Mouse (Mus musculus) layer of hippocampus, adult 2 months (tissue): ENCODE measurements around the gene Zfp202. TPM values are rescaled to one million over a fixed set of nuclear protein-coding genes. Genes with fewer than 3 reads are reported as not detected.
A peak's percentile ranks its signal among the peaks of the same experiment; 100 is the strongest.
"Not testable (repeated sequence)": the region's sequence is repeated elsewhere in the genome, so short reads cannot be mapped to it uniquely, and the experiment has no call there.

Source experiments
- DNase-seq, 2 experiments: peaks; one replicate each; pipeline ENCODE4 v3.0.0; 2022; ENCODE audit warnings: low spot score in 2 of 2
- H3K27ac ChIP-seq: fragments of 200-600 bp; 2 replicates; pipeline ENCODE4 v1.8.1; 2022
- H3K4me3 ChIP-seq: fragments of 200-600 bp; 2 replicates; pipeline ENCODE4 v1.8.1; 2022; ENCODE audit warnings: mild to moderate bottlenecking
- CTCF ChIP-seq: fragments of 200-600 bp; conservative IDR thresholded peaks from 2 replicates; pipeline ENCODE4 v1.8.1; 2022; ENCODE audit warnings: antibody characterized with exemption, mild to moderate bottlenecking, moderate library complexity
- long read RNA-seq, 2 experiments: library from polyadenylated mRNA; stranded (forward); transcript quantifications; one replicate each; pipeline ENCODE4 v2.0.0; 2021; ENCODE audit warnings: borderline mapping rate in 2 of 2
- total RNA-seq, 2 experiments: library from RNA; stranded (reverse); gene quantifications; 2 replicates each; pipeline ENCODE4 v1.2.3; 2021

Gene Zfp202
- total RNA-seq: 1 to 10 TPM; 3.2 to 4.4 TPM
- long read RNA-seq, experiment 1, partial matches to known transcripts: 1 of 2 reads
- long read RNA-seq, experiment 1, other reads (novel, unspliced or antisense): 0 of 2 reads
- long read RNA-seq, experiment 2, partial matches to known transcripts: 1 of 3 reads
- long read RNA-seq, experiment 2, other reads (novel, unspliced or antisense): 0 of 3 reads

DNA sequence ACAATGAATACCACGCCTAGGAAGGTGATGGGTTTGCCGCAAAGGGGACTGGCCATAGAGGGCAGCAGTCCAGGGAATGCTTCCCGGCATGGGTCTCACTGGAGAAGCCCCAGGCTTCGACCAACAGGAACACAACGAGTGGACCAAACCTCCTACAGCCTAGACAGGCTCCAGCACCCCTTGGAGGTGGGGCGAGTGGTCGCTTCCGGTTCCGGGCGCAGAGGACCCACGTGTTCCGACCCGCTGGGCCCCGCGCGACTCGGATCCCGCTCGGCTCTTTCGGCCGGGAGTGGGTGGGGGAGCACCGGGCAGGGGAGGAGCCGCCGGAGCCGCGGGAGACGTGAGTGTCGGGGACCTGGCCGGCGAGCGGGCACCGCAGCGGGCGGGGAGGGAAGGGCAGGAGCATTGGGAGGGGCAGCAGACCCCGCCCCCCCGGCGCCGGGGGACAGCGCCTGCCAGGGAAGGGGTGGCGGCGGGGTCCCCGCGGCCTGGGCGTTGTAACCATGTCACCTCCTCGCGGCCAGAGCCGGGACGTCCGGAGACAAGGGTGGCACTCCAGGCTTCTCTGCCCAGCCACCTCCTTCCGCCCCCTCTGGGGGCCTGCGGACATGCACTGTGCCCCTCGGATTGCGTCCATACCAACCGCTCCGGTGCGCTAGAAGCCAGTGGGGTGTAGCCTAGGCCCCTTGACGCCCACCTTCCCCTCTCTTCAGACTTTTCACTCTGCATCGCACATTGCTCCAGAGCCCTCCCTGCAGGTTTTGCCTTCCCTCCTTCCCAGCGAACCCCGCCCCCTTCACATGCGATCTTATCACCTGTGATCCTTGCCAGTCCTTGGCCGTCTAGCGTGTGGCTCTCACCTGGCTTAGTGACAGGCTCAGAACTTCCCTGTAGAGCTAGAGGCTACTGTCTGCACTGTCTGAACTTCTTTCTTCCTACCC is at the start of gene Zfp202:
Zfp202 (plus strand) TSS at position 219 of the 941 bp plus-strand sequence.
- peak; percentile 68 for TF ChIP-seq CTCF
- Histone ChIP-seq H3K4me3 (peak within 1 kb of the TSS; percentile 91), H3K27ac (peak within 1 kb of the TSS; percentile 94)
- DNase-seq: peak; percentile 85 to 87

DNA sequence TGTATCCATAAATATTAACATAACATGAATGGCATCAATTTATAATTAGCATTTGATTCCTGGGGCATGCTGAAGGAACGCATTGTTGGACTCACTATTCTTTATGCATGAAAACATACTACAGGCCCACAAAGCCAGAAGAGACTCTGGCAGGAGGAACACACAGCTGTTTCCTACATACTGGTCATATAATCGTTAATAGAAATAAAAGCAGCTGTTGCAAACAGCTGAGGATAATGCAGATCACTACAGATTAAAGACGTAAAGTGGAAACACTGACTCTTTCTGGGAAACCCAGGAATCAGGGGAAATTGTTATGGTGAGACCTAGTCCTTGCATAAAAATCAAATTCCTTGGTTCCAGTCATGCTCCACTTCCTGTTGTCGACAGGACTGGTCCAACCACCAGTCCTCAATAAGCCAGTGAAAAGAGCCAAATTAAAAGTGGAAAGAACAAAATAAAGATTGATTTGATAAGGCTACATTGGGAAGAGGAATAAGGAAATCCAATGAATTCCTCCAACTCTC is 36.9 kb upstream of the Zfp202 start:
- Histone ChIP-seq H3K27ac (no peak overlapping the region), H3K4me3 (no peak overlapping the region)
- DNase-seq: no peak
- TF ChIP-seq CTCF: no peak

DNA sequence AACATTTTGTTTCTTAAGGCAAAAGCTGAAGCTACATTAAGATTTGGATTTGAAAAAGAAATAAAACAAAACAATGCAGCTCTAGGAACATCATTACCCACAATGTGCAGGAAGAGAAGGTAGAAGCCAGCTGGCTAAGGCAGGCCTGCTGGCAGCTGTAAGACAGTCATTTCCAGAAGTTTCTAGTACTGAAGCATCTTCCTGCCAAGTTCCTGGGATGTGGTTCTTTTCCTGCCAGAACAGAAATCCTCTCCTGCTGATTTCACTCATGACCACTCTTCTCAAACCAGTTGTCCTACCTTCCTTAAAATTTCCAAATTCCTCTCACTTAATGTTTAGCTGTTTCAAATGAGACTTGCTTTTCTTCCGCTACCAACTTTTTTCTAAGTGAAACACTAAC is 25.7 kb upstream of the Zfp202 start:
- H3K27ac ChIP-seq: no peak overlapping the region
- H3K4me3 ChIP-seq: no peak overlapping the region
- DNase-seq: no peak
- TF ChIP-seq CTCF: no peak

DNA sequence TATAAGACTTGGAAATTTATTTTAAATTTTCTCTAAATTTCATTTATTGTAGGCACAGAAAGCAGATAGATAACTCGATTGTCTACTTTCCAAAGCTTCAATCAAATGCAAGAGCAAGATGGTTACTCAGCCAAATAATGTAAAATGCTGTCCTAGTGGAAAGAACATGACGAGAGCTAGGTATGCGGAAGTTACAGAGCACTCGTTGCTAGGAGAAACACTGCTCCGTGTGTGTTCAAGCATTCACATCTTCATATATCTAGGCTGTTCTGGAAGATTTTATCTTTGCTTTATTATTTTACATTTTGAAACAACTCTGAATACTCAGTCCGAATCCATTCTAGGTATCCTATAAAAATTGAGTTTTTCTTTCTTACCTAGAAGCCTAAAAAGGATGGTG is 15.1 kb upstream of the Zfp202 start:
- no peak for TF ChIP-seq CTCF

DNA sequence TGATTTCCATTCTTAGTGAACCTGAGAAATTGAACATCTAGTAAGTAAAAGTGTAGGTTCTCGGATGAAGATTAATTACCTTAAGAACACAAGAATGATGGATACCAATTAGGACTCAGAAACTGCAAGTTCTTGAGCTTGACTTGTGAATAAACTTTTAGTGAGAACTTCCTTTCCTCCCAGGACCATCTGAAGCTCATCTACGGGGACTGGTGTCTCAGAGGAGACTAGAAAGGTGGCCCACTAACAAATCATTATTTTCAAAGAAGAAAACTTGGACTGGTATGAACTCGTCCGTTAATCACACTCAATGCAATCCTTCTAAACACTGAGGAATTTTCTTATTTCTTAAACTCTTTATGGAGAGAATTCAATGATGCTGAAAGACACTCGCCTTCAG is 11.5 kb upstream of the Zfp202 start, which contains the start of gene Olfr986:
Olfr986 (plus strand) TSS at position 301 of the 400 bp plus-strand sequence.
- Histone ChIP-seq H3K27ac (no peak within 1 kb of the TSS), H3K4me3 (no peak within 1 kb of the TSS)
- DNase-seq: no peak
- no peak for TF ChIP-seq CTCF

More for the DNA sequence above, 15.1 kb upstream of the Zfp202 start:
- H3K27ac ChIP-seq: no peak overlapping the region
- no peak for DNase-seq
- no peak overlapping the region for H3K4me3 ChIP-seq

DNA sequence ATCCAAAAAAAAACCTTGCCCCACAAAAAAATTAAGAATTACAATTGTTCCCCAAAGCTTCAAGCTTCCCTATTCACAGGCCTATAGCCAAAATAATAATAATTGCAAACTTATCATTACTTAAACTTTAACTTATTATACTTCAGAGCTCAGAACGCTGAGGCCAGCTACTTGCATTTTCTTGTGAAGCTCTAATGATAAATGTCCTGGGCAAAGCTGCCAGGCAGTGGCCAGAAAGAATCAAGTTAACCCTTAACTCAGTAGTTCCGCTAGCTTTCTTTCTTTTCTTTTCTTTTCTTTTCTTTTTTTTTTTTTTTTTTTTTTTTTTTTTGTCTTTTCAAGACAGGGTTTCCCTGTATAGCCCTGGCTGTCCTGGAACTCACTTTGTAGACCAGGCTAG is 7.0 kb upstream of the Zfp202 start:
- DNase-seq, H3K4me3 ChIP-seq, H3K27ac ChIP-seq: not testable (repeated sequence)

DNA sequence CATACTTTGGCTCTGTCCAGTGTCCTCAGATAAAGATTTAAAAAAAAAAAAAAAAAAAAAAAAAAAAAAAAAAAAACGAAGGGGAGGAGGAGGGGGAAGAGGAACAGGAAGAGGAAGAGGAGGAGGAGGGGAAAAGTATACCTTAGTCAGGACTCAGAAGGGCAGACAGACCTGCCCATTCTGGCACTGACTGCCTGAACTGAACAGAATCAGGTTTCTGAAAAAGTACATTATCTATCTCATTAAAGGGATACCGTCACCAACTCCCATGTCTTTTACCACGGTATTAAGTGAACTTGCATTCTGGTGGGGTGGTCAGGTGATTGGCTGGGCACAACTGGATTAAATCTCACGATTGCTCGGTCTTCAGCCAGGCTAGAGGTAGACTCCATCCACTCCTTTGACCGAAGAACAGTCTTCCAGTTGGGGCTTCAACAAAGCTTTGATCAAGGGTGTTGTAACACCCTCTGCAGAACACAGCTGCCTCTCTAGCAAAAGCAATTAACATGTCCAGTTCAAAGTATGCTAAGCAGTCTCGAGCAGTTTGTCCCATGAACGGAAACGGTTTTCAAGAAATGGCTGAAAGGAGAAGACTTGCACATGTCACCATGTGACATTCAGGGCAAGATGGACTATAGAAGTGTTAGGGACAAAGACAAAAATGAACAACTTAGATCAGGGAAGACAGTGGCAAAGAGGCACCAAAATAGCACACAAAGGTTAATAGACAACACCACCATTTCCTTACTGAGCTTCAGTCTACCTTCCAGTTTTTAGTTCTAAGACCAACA is 835 bp upstream of the Zfp202 start:
- no peak for DNase-seq
- no peak for TF ChIP-seq CTCF
- Histone ChIP-seq H3K27ac (peak overlapping the region; percentile 94), H3K4me3 (peak overlapping the region; percentile 91)

DNA sequence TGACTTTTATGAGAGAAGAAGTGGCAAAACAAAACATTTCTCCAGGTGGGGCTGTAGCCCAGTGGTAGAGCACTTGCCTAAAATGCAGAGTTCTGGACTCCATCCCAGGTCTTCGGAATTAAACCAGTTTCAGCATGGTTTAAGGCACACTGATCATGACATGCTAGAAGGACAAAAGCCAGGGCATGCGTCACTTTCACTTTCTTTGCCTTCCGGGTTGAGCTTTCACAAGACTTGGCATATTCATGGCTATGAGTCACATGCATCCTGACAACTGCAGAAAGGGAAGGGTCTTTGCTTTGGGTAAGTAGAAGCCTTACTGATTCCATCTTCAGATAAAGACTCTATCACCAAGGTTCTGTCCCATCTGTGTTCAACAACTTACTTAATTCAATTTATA is 3.9 kb downstream of the Zfp202 start:
- Histone ChIP-seq H3K27ac (no peak overlapping the region), H3K4me3 (no peak overlapping the region)
- no peak for DNase-seq
- TF ChIP-seq CTCF: no peak

DNA sequence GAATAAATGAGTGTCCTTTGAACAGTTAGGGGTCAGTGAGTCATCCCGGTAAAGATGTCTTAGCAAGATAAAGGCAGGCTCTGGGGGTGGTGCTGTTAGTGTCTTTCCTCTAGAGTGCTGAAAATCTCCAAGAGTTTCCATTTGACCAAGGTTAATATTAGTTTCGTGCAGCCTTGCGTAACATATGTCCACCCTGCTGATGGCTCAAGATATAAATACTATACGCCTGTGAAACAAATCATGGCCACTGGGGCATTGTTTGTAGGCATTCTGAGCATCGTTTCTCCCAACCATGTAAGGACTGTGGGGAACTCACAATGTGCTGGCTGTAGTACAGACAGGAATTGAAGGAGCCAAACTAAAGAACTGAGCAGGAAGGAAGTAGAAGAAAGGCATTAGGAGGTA is 14.4 kb downstream of the Zfp202 start:
- no peak overlapping the region for H3K4me3 ChIP-seq
- no peak for TF ChIP-seq CTCF
- DNase-seq: no peak
- no peak overlapping the region for H3K27ac ChIP-seq

DNA sequence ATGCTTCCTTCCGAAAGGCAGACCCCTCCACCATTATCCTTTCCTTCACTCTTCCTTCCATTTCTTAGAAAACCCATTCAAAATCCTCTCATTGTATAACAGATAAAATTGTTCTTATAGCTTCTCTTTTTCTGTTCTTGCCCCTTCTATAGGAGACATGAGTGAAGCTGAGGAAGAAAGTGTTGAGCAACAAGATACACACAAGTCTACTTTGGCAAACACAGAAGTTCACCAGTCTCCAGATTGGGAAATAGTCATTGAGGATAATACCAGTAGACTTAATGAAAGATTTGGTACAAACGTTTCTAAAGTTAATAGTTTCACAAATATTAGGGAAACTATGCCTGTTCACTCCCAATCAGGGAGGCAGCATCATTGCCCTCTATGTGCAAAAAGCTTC is 18.6 kb downstream of the Zfp202 start:
- TF ChIP-seq CTCF: no peak
- no peak for DNase-seq
- no peak overlapping the region for H3K4me3 ChIP-seq
- no peak overlapping the region for H3K27ac ChIP-seq

DNA sequence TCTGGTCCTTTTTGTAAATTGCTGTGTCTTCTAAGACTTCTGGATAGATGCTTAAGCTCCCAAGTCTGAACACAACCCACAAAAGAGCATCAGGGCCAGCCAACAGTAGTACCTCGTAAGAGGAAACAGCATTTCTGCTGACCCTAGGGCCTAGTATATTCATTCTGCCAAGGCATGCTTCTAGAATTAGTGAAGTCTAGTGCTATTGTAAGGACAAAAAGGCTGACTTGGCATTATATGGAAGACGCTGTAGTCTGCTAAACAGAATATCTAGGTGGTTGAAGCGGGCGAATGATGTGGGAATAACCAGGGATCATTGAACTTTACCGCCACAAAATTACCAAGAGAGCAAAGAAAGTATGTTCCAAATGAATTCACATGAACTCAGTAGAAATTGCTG is 21.9 kb downstream of the Zfp202 start:
- DNase-seq: no peak
- no peak overlapping the region for H3K27ac ChIP-seq
- TF ChIP-seq CTCF: no peak
- H3K4me3 ChIP-seq: no peak overlapping the region

DNA sequence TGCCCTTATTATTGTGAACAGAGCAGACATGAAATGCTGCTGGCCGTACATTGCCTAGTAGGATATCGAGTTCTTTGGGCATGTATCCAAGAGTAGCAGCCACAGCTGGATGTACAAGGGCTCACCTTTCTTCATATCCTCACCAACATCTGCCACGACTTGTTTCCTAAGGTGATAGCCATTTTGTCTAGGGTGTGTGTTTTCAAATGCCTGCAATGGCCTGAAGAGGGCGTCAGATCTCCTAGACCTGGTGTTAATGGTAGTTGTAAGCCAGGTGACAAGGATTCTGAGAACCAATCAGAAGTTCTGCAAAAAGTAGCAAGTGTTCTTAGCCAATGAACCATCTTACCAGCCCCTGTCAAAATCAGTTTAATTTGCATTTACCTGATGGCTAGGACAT is 24.5 kb downstream of the Zfp202 start:
- peak; percentile 19; the same call in 1 of the 2 replicates for TF ChIP-seq CTCF
- Histone ChIP-seq H3K4me3 (no peak overlapping the region), H3K27ac (no peak overlapping the region)
- DNase-seq: no peak

DNA sequence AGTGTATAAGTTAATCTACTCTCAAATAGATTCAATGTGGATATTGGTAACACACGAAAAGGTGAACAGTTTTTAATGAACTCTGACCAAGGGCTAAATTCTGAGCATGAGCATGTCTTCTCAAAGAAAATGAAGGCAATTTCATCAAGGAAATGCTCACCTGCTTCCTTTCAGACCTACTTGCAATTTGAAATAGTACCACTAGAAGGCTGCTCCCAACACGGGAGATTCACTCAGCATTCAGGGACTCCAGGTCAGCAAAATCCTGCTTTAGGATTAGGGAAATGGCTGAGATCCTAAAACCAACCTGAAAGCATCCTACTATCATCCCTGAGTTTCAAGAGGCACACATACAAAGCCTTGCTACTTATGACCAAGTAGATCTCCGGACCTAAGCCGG is 32.2 kb downstream of the Zfp202 start:
- DNase-seq: no peak
- TF ChIP-seq CTCF: peak; percentile 81
- no peak overlapping the region for H3K27ac ChIP-seq
- H3K4me3 ChIP-seq: no peak overlapping the region
